Mouse (Mus musculus) T-helper 17 cell (primary cell): ENCODE measurements around the gene Shtn1.

Experiments
- in situ Hi-C, 2 experiments: fragments of 300-600 bp; cut with MboI, MseI; formaldehyde crosslinking; loops; 1 replicate in 1 of 2; 2 replicates in 1 of 2; pipeline ENCODE4 v1.15.1; 2025; ENCODE audit warnings: high pct_unique_total_duplicates in 2 of 2

The Shtn1 gene

DNA sequence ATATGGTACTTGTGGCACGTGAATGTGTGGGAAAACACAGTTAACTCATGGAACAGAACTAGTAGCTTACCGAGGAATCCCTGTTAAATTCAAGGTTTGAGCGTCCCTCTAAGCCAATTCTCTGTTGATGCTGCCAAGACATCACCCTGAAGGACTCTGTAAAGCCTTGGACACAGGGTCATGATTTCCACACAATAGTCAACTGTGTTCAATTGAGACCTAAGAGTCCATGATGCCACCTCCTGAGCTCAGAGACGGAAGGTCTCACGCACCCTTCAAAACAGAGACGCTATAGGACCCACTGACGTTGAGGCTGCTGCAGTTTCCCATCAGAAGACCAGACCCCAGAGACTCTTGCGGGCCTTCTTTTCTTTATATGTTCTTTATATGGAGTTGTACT is 101.8 kb downstream of the Shtn1 start:
- in situ Hi-C loops = no loop called here

DNA sequence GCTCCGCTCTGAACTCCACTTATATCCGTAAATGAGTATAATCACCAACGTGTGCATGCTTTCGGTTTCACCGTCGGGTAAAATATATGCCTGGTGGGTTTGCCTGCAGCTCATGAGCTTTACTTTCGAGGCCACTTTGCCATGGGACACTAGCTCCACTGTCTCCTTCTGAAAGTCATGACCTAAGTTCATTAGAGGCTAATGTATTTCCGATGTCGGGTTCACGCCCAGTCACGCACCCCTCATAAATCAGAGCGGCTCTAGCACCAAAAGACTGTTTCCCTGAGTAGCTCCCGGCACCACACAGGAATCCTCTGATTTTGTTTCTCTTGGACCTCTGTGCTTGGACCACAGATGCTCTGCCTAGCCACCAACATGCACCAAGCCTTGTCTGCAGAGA is 105.1 kb downstream of the Shtn1 start:
- in situ Hi-C loops = no loop called here

DNA sequence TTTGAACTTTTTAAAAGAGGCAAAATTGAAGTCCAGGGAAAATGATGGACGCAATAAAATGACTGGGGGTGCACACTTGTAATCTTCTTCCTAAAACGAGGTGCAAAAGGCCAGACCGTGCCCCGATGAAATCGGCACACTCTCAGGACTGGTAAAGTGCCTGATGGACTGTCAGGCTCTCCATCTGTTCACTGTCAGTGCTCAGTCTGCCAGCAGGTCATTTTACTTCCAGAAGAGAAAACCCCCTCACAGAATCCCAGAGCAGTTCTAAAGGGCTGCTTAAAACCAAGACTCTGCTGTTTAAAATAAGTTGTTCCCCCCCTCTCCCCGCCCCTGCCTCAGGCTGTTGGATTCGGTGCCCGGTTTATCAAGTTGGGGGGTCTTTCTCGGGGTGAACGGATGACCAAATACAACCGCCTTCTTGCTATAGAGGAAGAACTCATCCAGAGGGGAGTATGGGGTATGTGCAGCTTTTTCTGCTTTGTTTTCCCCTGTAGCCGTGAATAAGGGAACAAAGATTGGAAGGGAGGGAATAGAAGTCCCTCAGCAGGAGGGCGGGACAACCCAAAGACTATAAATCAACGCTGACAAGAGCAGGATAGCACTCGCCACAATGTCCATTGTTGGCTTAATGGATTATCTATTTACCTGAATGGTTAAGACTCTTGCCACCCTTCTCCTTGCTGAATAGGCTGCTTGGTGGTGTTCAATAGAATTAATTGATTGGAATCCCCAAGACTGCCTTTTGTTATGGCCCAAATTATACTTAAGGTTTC is 107.0 kb downstream of the Shtn1 start:
- in situ Hi-C loops = no loop called here

DNA sequence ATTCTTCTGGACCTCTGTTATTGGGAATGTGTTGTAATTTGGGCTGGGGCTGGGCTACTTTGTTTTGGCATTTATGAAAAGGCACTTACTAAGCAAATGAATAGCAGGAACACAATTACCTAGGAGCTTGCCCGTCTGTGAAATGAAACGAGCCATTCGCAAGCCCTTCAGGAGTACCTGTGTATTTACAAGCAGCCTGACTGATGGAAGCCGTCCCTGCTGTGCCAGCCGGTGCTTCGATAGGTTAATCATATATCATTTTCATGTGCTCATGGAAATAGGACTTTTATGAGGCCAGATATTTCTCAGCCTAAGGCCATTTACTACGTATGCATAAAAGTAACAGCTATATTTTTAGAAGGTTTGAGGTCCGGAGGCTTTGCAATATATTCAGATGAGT is 112.9 kb downstream of the Shtn1 start:
- in situ Hi-C loops = no loop called here

DNA sequence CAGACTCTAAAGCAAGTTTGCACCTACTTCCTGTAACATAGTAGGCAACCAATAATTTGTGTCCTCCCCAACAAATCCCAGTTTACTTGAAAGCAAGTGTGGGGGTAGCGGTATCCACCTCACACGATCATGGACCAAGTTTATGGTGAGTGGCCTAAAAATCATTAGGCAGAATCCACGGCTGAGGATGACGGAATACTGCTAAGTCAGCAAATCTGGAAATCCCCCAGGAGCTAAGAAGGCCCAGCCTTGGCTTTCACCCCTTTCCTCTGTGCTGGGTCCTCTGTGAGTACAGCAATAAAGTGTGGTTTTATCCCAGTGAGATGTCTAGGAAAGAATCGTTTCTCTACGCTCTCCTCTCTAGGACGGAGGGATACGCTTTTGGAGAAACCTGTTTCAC is 121.1 kb downstream of the Shtn1 start:
- in situ Hi-C loops = no loop called here

DNA sequence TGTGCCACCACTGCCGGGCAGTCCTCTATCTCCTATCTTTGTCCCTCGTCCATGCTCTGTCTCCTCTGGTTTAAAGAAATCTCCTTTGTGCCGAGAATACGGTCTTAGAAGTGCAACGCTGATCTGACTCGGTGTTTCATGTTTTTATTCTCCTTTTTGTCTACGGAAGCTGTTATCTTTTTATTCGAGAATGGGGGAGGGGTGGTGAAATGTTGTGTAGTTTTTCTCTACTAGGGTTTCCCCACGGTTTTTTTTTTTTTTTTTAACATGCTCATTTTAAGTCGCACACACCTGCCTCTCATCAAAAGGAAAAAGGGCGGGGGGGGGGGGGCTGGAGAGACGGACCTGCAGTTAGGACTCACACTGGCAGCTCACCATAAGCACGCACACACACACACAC is 123.7 kb downstream of the Shtn1 start:
- in situ Hi-C loops = no loop called here

DNA sequence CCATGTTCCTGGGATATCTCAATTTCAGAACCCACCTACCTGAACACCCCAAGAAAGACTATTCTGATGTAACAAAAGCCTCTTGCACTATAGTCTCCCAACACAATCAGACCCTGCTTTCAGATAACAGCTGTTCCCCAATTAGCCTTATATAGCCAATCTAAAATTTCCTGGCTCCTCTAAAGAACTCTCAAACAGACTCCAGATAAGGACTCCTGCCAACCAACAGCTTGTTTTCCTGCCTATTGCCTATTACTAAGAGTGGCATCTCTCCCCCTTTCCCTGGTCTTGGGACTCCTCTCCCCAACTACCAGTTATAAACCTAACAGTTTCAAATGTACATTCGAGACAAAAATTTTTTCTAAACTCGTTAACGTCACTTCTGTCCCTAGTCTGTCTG is 124.4 kb downstream of the Shtn1 start:
- in situ Hi-C loops = no loop called here

DNA sequence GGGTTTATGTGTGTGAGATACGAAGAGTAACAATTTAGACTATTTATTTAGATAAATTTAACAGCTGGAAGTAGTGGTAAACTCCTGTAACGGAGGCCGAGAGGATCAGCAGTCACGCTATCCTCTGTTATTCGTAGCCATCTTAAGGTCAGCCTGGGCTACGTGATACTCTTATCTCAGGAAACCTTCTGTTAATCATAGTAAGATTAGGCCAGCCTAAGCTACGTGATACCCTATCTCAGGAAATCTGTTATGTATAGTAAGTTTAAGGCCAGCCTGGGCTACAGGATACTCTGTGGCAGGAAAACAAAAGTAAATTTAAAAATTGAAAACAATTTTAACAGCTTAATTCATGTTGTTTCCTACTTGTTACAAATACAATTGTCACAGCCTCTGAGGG is 129.9 kb downstream of the Shtn1 start:
- in situ Hi-C loops = loop anchor here (5.0 to 10.0 kb wide), 2 partner anchors 436 to 1871 kb away; no protein-coding TSS in a partner anchor

DNA sequence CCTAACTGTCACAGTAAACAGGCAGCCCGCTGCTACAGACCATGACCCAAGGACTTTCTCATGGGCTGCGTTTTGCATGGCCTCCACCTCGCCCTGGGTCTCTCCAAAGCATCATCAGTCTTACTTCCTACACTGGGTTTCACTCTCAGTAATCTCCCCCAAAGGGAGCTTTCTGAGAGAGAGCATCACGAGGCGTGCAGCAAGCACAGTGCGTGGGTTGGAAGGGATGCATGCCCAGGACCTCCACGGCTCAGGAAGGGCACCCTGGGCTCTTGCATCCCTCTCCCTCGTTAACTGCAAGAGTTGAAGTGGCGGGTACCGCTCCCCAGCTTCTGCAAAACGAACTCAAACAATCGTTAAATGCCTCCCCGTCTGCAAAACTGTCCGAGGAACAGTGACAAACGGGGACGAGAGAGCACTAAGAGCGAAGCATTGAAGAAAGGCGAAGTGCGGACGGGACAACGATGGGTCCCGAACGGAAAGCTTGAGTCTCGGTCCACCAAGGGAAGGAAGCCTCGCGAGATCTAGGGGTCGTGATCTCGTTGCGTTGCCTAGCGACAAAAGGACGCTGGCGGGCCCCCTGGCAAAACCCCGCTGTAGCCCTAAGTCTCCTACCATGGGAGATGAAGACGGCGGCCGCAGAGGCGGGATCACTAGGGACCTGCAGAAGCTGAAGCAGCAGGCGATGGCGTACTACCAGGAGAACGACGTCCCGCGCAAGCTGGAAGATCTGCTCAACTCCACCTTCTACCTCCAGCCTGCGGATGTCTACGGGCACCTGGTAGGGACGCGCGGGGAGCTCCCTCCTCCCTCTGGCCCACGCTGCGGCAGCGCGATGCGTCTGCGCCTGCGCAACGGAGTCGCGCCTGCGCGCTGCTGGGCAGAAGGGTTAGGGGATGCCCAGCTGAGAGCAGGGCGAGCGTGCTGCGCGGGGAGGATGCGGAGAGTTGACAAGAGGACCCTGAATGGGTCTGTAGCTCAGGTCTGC is 132.8 kb downstream of the Shtn1 start, which contains the start of the genes Eno4 and Hspa12a:
TSS of gene Eno4 (plus strand) at position 585 of the 988 bp plus-strand sequence.
TSS of gene Hspa12a (minus strand) at position 814 of the 988 bp plus-strand sequence.
- in situ Hi-C loops = loop anchor here in 1 of 2 experiments (10.0 kb wide), 1 partner anchor 1868 kb away; no protein-coding TSS in a partner anchor

DNA sequence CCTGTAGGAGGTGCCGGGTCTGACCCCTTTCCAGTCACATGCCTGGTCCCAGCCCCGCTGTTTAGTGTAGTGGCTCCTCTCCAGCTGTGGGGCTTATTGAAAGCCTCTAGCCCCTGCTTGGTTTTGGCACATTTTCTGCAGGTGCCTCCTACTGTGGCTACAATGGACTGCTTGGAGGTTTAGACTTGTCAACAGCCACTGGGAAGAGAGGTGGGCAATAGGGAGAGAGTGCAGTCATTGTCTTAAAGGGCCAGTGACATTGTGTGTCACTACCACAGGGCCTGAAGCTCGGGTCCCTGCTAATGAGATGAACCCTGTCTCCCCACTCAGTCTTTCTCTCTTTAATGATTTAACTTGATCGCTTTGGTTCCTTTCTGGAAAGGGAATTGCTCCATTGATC is 142.8 kb downstream of the Shtn1 start:
- in situ Hi-C loops = no loop called here

DNA sequence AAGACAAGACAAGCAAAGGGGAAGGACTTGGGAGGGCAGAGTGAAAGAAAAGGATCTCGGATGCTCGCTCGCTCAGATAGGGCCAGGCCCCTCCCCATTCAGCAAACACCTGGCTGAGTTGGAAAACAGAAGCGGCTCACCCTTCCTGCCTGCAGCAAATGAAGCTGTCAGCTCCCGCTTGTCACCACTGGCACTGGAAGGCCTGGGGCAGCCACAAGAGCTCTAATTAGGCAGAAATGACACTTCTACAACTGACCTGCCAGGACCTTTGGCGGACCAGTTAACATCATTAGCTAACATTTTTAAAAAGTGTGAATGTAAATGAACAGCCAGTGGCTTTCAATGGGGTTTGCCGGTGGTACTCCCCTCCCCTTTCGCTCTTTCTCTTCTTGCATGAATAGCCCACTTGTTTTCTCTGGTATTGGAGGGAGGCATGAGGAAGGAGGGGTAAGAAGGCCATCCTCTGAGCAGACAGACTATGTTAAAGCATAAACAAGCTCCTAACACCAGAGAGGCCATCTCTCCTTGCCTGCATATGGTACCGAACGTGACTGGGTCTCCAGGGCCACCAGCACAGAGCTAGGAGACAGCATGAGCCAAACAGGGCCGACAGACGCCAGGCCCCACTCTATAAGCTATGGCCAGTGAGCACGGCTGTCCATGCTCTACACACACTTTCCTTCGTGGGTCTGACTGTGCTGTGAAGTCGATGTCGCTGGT is 144.7 kb downstream of the Shtn1 start:
- in situ Hi-C loops = no loop called here
